Mouse (Mus musculus) liver, embryonic 16.5 days (tissue): Measurements from ENCODE around the gene Ctdnep1. TPM values are rescaled to one million over a fixed set of nuclear protein-coding genes. Genes with fewer than 3 reads are reported as not detected.

ENCODE experiments used
- ATAC-seq: fragments of 200-750 bp; cut with Nextera tagmentation; 2 replicates; pipeline ENCODE4 v1.8.0; 2017; ENCODE audit warnings: low read depth, mild to moderate bottlenecking, moderate number of reproducible peaks, moderate library complexity
- H3K27ac ChIP-seq: fragments of 300-500 bp; sonication (generic); 2 replicates; pipeline ENCODE4 v1.5.1; 2014; ENCODE audit warnings: mild to moderate bottlenecking, low read length
- H3K27me3 ChIP-seq: fragments of 300-500 bp; sonication (generic); 2 replicates; pipeline ENCODE4 v1.6.1; 2014; ENCODE audit warnings: low read depth, low read length, mixed read lengths; ENCODE audit not compliant: control insufficient read depth, insufficient read depth
- H3K36me3 ChIP-seq: fragments of 300-500 bp; sonication (generic); 2 replicates; pipeline ENCODE4 v1.6.1; 2014; ENCODE audit warnings: mild to moderate bottlenecking; ENCODE audit not compliant: control insufficient read depth, insufficient read depth
- H3K4me1 ChIP-seq: fragments of 300-500 bp; sonication (generic); 2 replicates; pipeline ENCODE4 v1.6.1; 2014; ENCODE audit warnings: low read depth, low read length, mixed read lengths; ENCODE audit not compliant: control insufficient read depth
- H3K4me2 ChIP-seq: fragments of 300-500 bp; sonication (generic); 2 replicates; pipeline ENCODE4 v1.6.1; 2014; ENCODE audit warnings: low read depth, low read length, mixed read lengths
- H3K4me3 ChIP-seq: fragments of 300-500 bp; sonication (generic); 2 replicates; pipeline ENCODE4 v1.5.1; 2014; ENCODE audit warnings: low read depth, mild to moderate bottlenecking, low read length
- H3K9ac ChIP-seq: fragments of 300-500 bp; sonication (generic); 2 replicates; pipeline ENCODE4 v1.6.1; 2014; ENCODE audit warnings: low read depth, low read length
- H3K9me3 ChIP-seq: fragments of 300-500 bp; sonication (generic); replicated peaks from 2 replicates; pipeline ENCODE4 v1.6.1; 2016; ENCODE audit warnings: low read length; ENCODE audit not compliant: control insufficient read depth
- WGBS: fragments of 180-500 bp; shearing (Covaris S2); extraction: QIAGEN DNeasy Blood & Tissue Kit; methylation state at CpG from one replicate; pipeline ENCODE4 v1.1.7; 2014; ENCODE audit not compliant: insufficient replicate concordance; 5-methylcytosine and 5-hydroxymethylcytosine counted together
- polyA plus RNA-seq: library from polyadenylated mRNA; unstranded; fragments of >200 nt; fragmentation: Nextera tagmentation; extraction: Ambion mirVana; gene quantifications from 2 replicates; pipeline ENCODE4 v1.2.1, GENCODE M21; 2015

The Ctdnep1 gene
- polyA plus RNA-seq, 1 experiment from 2014 or later: 7.3 TPM

GRCm38 (mm10) chr11:70017199-70017767 lies 36.3 kb downstream of the Ctdnep1 start:
- Histone ChIP-seq H3K9me3 (no peaks in the 10 kb centered on the region), H3K4me3 (no peak overlapping the region), H3K9ac (no peak overlapping the region), H3K4me1 (peaks cover 41% of the 10 kb centered on the region), H3K4me2 (no peak overlapping the region), H3K36me3 (peaks cover 9% of the 10 kb centered on the region; the same call in 1 of the 2 replicates), H3K27me3 (peaks cover 8% of the 10 kb centered on the region), H3K27ac (no peak overlapping the region)
- no peak for ATAC-seq
- WGBS: 44% methylated on average over 7 of the region's 7 CpGs

GRCm38 (mm10) chr11:70018131-70018990 lies 37.4 kb downstream of the Ctdnep1 start:
- H3K4me1 ChIP-seq: peaks cover 41% of the 10 kb centered on the region
- peaks cover 12% of the 10 kb centered on the region for H3K27me3 ChIP-seq
- no peaks in the 10 kb centered on the region for H3K9me3 ChIP-seq
- peak overlapping the region; percentile 56 for H3K4me2 ChIP-seq
- H3K27ac ChIP-seq: no peak overlapping the region
- peak overlapping the region; percentile 43 for H3K4me3 ChIP-seq
- H3K9ac ChIP-seq: peak overlapping the region; percentile 22; the same call in 1 of the 2 replicates
- H3K36me3 ChIP-seq: no peaks in the 10 kb centered on the region
- no peak for ATAC-seq
- WGBS: 5% methylated on average over 21 of the region's 25 CpGs

GRCm38 (mm10) chr11:70019495-70020021 lies 38.6 kb downstream of the Ctdnep1 start:
- Histone ChIP-seq H3K36me3 (no peaks in the 10 kb centered on the region), H3K27me3 (peaks cover 23% of the 10 kb centered on the region), H3K4me1 (peaks cover 35% of the 10 kb centered on the region), H3K27ac (no peak overlapping the region), H3K9me3 (no peaks in the 10 kb centered on the region), H3K9ac (no peak overlapping the region), H3K4me2 (no peak overlapping the region), H3K4me3 (no peak overlapping the region)
- WGBS: 13% methylated on average over 2 of the region's 2 CpGs
- ATAC-seq: no peak

- H3K4me1 ChIP-seq: peaks cover 30% of the 10 kb centered on the region
- H3K9me3 ChIP-seq: no peaks in the 10 kb centered on the region
- H3K36me3 ChIP-seq: no peaks in the 10 kb centered on the region
- H3K27ac ChIP-seq: no peak overlapping the region
- ATAC-seq: no peak
- 0 out of 2 replicates have a peak overlapping the region, but pooled peaks have one; percentile 63 for H3K4me3 ChIP-seq
- 18% methylated on average over 7 of the region's 8 CpGs for WGBS
- H3K27me3 ChIP-seq: peaks cover 27% of the 10 kb centered on the region
- no peak overlapping the region for H3K9ac ChIP-seq
- peak overlapping the region; percentile 71 for H3K4me2 ChIP-seq
These were observed 39.2 kb downstream of the Ctdnep1 start for GRCm38 (mm10) chr11:70020022-70020631.

GRCm38 (mm10) chr11:70020731-70021263 lies 39.8 kb downstream of the Ctdnep1 start:
- H3K9ac ChIP-seq: peak overlapping the region; percentile 9
- H3K9me3 ChIP-seq: no peaks in the 10 kb centered on the region
- peaks cover 26% of the 10 kb centered on the region for H3K4me1 ChIP-seq
- peak overlapping the region; percentile 7 for H3K27ac ChIP-seq
- ATAC-seq: peak; percentile 86
- under 1% methylated on average over 8 of the region's 8 CpGs for WGBS
- H3K4me3 ChIP-seq: peak overlapping the region; percentile 63
- peak overlapping the region; percentile 71 for H3K4me2 ChIP-seq
- peaks cover 30% of the 10 kb centered on the region for H3K27me3 ChIP-seq
- no peaks in the 10 kb centered on the region for H3K36me3 ChIP-seq

GRCm38 (mm10) chr11:70021264-70022132 lies 40.5 kb downstream of the Ctdnep1 start:
- 4% methylated on average over 40 of the region's 40 CpGs for WGBS
- H3K4me3 ChIP-seq: peak overlapping the region; percentile 63
- peak overlapping the region; percentile 9 for H3K9ac ChIP-seq
- peak overlapping the region; percentile 7 for H3K27ac ChIP-seq
- peaks cover 26% of the 10 kb centered on the region for H3K4me1 ChIP-seq
- no peaks in the 10 kb centered on the region for H3K36me3 ChIP-seq
- peaks cover 33% of the 10 kb centered on the region for H3K27me3 ChIP-seq
- ATAC-seq: peak; percentile 80
- H3K9me3 ChIP-seq: no peaks in the 10 kb centered on the region
- peak overlapping the region; percentile 71 for H3K4me2 ChIP-seq

GRCm38 (mm10) chr11:70023481-70024150 lies 42.7 kb downstream of the Ctdnep1 start:
- Histone ChIP-seq H3K27ac (no peak overlapping the region), H3K4me1 (peaks cover 21% of the 10 kb centered on the region)

More at GRCm38 (mm10) chr11:70023481-70024150, 42.7 kb downstream of the Ctdnep1 start:
- no peaks in the 10 kb centered on the region for H3K9me3 ChIP-seq
- no peaks in the 10 kb centered on the region for H3K36me3 ChIP-seq
- no peak for ATAC-seq
- no peak overlapping the region for H3K9ac ChIP-seq
- H3K4me2 ChIP-seq: peak overlapping the region; percentile 34; the same call in 1 of the 2 replicates
- WGBS: 8% methylated on average over 25 of the region's 29 CpGs
- no peak overlapping the region; the same call in 1 of the 2 replicates for H3K4me3 ChIP-seq
- H3K27me3 ChIP-seq: peaks cover 38% of the 10 kb centered on the region
